Mouse (Mus musculus): ENCODE results near the gene Cx3cr1. TPM values are rescaled to one million over a fixed set of nuclear protein-coding genes. Genes with fewer than 3 reads are reported as not detected.

The Cx3cr1 gene
- polyA plus RNA-seq, 1 experiment from 2014 or later = not detected

GRCm38 (mm10) chr9:120081967-120082366 lies 12.3 kb upstream of the Cx3cr1 start:
- TF ChIP-seq CTCF (IDR thresholded peaks at IDR 0.05) = no peak
- POLR2A ChIA-PET = no interaction called here
- H3K27me3 ChIP-seq = peaks cover 23% of the 10 kb centered on the region
- CTCF ChIA-PET = interaction anchor here (0.8 to 1.2 kb wide), 3 partner anchors 9 to 47 kb away, joined by 3 to 4 read pairs (median 3); no protein-coding TSS in a partner anchor
- DNase-seq (ENCODE audit: low read depth, low spot score) (no peak), ATAC-seq (no peak)
- in situ Hi-C loops (cut with MboI; ENCODE audit: low pct_unique_long_range_greater_than_20kb) = no loop called here

DNA sequence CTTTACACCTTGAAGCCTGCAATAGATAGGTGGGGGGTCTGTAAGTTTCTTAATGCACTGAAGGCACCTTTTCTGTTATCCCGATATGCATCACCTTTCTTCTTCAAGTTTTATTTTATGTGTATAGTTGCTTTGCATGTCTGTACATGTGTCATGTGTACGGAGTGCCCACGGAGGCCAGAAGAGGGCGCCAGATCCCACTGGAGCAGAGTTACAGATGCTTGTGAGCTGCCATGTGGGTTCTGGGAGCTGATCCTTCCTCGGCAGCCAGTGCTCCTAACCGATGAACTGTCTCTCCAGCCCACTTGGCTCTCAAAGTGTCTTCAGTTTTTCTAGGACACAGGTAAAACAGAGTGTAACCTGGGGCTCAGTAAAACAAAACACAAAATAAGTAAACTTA lies 11.6 kb upstream of the Cx3cr1 start:
- TF ChIP-seq CTCF (IDR thresholded peaks at IDR 0.05) = peak; percentile 49
- no peak for ATAC-seq
- POLR2A ChIA-PET = no interaction called here
- no peak for DNase-seq (ENCODE audit: low read depth, low spot score)
- peaks cover 21% of the 10 kb centered on the region for H3K27me3 ChIP-seq
- in situ Hi-C loops (cut with MboI; ENCODE audit: low pct_unique_long_range_greater_than_20kb) = no loop called here
- CTCF ChIA-PET = interaction anchor here (0.9 to 1.2 kb wide), 2 partner anchors 8 to 47 kb away, joined by 3 read pairs; no protein-coding TSS in a partner anchor

GRCm38 (mm10) chr9:120080546-120081108 lies 10.9 kb upstream of the Cx3cr1 start:
- POLR2A ChIA-PET = interaction anchor here (0.7 kb wide), 1 partner anchor 58 kb away, joined by 3 read pairs; no protein-coding TSS in a partner anchor
- peaks cover 18% of the 10 kb centered on the region for H3K27me3 ChIP-seq
- no peak for TF ChIP-seq CTCF (IDR thresholded peaks at IDR 0.05)
- ATAC-seq (no peak), DNase-seq (ENCODE audit: low read depth, low spot score) (no peak)
- CTCF ChIA-PET = interaction anchor here (0.9 to 1.2 kb wide), 2 partner anchors 8 to 46 kb away, joined by 3 read pairs; no protein-coding TSS in a partner anchor
- in situ Hi-C loops (cut with MboI; ENCODE audit: low pct_unique_long_range_greater_than_20kb) = no loop called here

DNA sequence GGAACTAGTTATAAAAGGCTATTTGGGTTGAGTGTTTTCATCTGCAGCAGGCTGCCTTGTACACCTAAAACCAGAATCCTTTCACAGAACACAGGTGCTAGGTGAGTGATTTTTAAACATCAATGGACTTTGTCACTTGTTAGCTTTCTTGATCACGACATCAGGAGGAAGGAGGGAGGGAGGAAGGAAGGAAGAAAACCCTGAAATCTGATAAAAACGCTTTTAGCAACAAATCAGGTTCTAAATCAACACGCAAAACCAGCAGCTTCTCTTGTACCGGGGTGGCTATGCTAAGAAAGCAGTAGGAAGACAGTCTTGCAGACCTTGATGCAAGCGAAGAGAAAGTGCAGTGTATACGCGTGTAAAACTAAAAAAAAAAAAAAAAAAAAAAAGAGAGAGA lies 10.2 kb upstream of the Cx3cr1 start:
- DNase-seq (ENCODE audit: low read depth, low spot score) (no peak), ATAC-seq (no peak)
- ChIA-PET POLR2A (no interaction called here), CTCF (interaction anchor here (0.9 kb wide), 1 partner anchor 11 kb away, joined by 4 read pairs; no protein-coding TSS in a partner anchor)
- TF ChIP-seq CTCF (IDR thresholded peaks at IDR 0.05) = no peak
- in situ Hi-C loops (cut with MboI; ENCODE audit: low pct_unique_long_range_greater_than_20kb) = no loop called here
- H3K27me3 ChIP-seq = peaks cover 15% of the 10 kb centered on the region

DNA sequence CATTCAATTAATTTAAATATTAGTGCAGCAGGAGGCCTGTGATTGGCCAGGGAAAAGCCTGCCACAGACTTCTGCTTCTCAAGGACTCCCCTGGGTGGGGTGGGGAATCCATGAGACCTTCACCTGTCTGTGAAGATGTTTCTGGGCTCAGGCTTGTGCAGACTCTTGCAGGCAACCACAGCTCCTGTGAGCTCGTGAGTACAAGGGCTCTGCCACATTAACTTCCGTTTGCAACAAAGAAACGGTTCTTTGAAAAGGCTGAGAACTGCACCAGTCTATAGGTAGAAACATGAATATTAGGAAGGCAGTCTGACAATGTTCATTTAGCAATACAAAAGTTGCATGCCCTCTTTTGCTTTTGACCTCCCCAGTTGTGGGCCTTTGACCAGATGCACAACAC lies 8.6 kb upstream of the Cx3cr1 start:
- DNase-seq (ENCODE audit: low read depth, low spot score) (no peak), ATAC-seq (no peak)
- ChIA-PET POLR2A (no interaction called here), CTCF (no interaction called here)
- H3K27me3 ChIP-seq = peaks cover 19% of the 10 kb centered on the region
- in situ Hi-C loops (cut with MboI; ENCODE audit: low pct_unique_long_range_greater_than_20kb) = no loop called here
- TF ChIP-seq CTCF (IDR thresholded peaks at IDR 0.05) = no peak

- ChIA-PET POLR2A (no interaction called here), CTCF (no interaction called here)
- TF ChIP-seq CTCF (IDR thresholded peaks at IDR 0.05) = no peak
- in situ Hi-C loops (cut with MboI; ENCODE audit: low pct_unique_long_range_greater_than_20kb) = loop anchor here (5.0 kb wide), 2 partner anchors 47 to 107 kb away; no protein-coding TSS in a partner anchor
- ATAC-seq = no peak
- no peak for DNase-seq (ENCODE audit: low read depth, low spot score)
- H3K27me3 ChIP-seq = peaks cover 16% of the 10 kb centered on the region
These were observed 4.8 kb upstream of the Cx3cr1 start for GRCm38 (mm10) chr9:120074516-120074915.

GRCm38 (mm10) chr9:120073169-120073568 lies 3.5 kb upstream of the Cx3cr1 start:
- ChIA-PET CTCF (interaction anchor here (0.8 to 3.4 kb wide), 13 partner anchors 8 to 111 kb away, joined by 3 to 19 read pairs (median 6); no protein-coding TSS in a partner anchor), POLR2A (interaction anchor here (0.6 kb wide), 1 partner anchor 46 kb away, joined by 3 read pairs; no protein-coding TSS in a partner anchor)
- peak; percentile 97 for TF ChIP-seq CTCF (IDR thresholded peaks at IDR 0.05)
- peaks cover 7% of the 10 kb centered on the region for H3K27me3 ChIP-seq
- DNase-seq (ENCODE audit: low read depth, low spot score) = peak; percentile 25
- in situ Hi-C loops (cut with MboI; ENCODE audit: low pct_unique_long_range_greater_than_20kb) = loop anchor here (5.0 kb wide), 2 partner anchors 46 to 106 kb away; no protein-coding TSS in a partner anchor
- ATAC-seq = peak; percentile 39

DNA sequence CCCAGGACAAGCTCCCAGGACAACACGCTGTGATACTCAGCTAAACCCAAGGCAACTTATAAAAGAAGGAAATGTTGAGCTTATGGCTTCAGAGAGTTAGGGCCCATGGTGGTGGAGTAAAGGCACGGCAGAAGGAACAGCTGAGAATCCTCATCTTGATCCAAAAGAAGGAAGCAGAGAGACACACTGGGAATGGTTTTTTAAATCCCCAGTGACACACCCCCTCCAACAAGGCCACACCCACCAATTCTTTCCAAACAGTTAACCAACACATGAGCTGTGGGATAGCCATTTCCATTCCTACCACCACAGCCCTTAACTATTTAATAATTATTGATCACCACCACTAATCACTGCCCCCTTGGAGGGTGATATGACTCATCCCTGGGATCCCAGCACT lies 1.6 kb upstream of the Cx3cr1 start:
- DNase-seq (ENCODE audit: low read depth, low spot score) (no peak), ATAC-seq (no peak)
- CTCF ChIA-PET = interaction anchor here (3.4 kb wide), 1 partner anchor 44 kb away, joined by 19 read pairs; no protein-coding TSS in a partner anchor
- peaks cover 6% of the 10 kb centered on the region for H3K27me3 ChIP-seq
- TF ChIP-seq CTCF (IDR thresholded peaks at IDR 0.05) = no peak
- POLR2A ChIA-PET = no interaction called here
- in situ Hi-C loops (cut with MboI; ENCODE audit: low pct_unique_long_range_greater_than_20kb) = loop anchor here (5.0 kb wide), 2 partner anchors 44 to 104 kb away; no protein-coding TSS in a partner anchor

DNA sequence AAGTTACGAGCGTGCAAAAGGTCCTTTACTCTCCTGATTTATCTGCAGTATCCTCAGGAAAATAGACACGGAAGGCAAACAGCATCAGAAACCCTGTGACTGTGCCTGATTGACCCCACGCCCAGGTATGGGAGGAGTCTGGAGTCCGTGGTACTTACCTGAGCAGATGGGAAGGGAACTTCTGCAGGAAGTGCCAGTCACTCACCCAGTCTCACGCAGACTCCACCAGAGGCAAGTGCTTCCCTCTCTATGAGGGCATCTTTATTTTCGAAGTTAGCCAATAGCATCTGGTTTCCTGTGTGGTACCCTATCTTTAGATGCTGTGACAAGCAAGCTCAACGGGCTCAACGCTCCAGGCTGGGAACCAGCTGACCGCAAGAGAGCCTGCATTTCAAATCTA lies 1.6 kb downstream of the Cx3cr1 start:
- in situ Hi-C loops (cut with MboI; ENCODE audit: low pct_unique_long_range_greater_than_20kb) = no loop called here
- no peak for TF ChIP-seq CTCF (IDR thresholded peaks at IDR 0.05)
- no peak for ATAC-seq
- H3K27me3 ChIP-seq = peaks cover 3% of the 10 kb centered on the region
- no peak for DNase-seq (ENCODE audit: low read depth, low spot score)
- CTCF ChIA-PET = interaction anchor here (1.2 to 1.6 kb wide), 2 partner anchors 20 to 41 kb away, joined by 3 to 4 read pairs; no protein-coding TSS in a partner anchor
- POLR2A ChIA-PET = interaction anchor here (1.1 kb wide), 1 partner anchor 32 kb away, joined by 13 read pairs; no protein-coding TSS in a partner anchor

- CTCF ChIA-PET = interaction anchor here (1.6 kb wide), 1 partner anchor 20 kb away, joined by 3 read pairs; no protein-coding TSS in a partner anchor
- in situ Hi-C loops (cut with MboI; ENCODE audit: low pct_unique_long_range_greater_than_20kb) = no loop called here
- ATAC-seq (no peak), DNase-seq (ENCODE audit: low read depth, low spot score) (no peak)
- POLR2A ChIA-PET = no interaction called here
- TF ChIP-seq CTCF (IDR thresholded peaks at IDR 0.05) = no peak
- H3K27me3 ChIP-seq = peaks cover 3% of the 10 kb centered on the region
These were observed 2.1 kb downstream of the Cx3cr1 start for GRCm38 (mm10) chr9:120067609-120068008.

GRCm38 (mm10) chr9:120064317-120064716 lies 5.4 kb downstream of the Cx3cr1 start:
- peak; percentile 60 for ATAC-seq
- in situ Hi-C loops (cut with MboI; ENCODE audit: low pct_unique_long_range_greater_than_20kb) = no loop called here
- peak; percentile 58 for DNase-seq (ENCODE audit: low read depth, low spot score)
- TF ChIP-seq CTCF (IDR thresholded peaks at IDR 0.05) = no peak
- peaks cover 3% of the 10 kb centered on the region for H3K27me3 ChIP-seq
- ChIA-PET POLR2A (no interaction called here), CTCF (interaction anchor here (1.5 to 2.8 kb wide), 2 partner anchors 9 to 34 kb away, joined by 3 to 13 read pairs; no protein-coding TSS in a partner anchor)

Data from Patski (cell line).